ENCODE assay signal across 8 mouse cellular contexts in genomic region chr13:52155588-52156086, GRCm38 (mm10).
DNase-seq lines count a peak whose midpoint lies in the region; ATAC-seq and TF ChIP-seq lines count a peak whose summit lies in the region.
"Had no signal": no experiment of that assay in that cellular context is flagged by ENCODE, and none has a peak within 500 bp of the region (broad histone marks: within the 10 kb centered on the region; RNA-seq: fewer than 3 reads in every experiment).

No protein-coding gene starts in this region.

- DNase-seq in lung, adult 2 months, result peak; percentile 19
- no peak for DNase-seq in lung, adult 18-20 months
- DNase-seq in kidney, postnatal 36 days, result peak; percentile 59 to 68
- DNase-seq in splenic B cell, adult 2 months (ENCODE audit: low read depth, low spot score), result peak; percentile 56
- DNase-seq in frontal cortex, postnatal 36 days (ENCODE audit: low spot score in 2 of 2), result no peak
- DNase-seq in gastrocnemius, adult 8-10 months (ENCODE audit: low spot score in 2 of 2), result no peak
- DNase-seq: thymus, postnatal 14 days had no signal

- H3K36me3 ChIP-seq in splenic B cell, adult 2 months (ENCODE audit: control insufficient read depth, insufficient read depth, low read length, poor library complexity, severe bottlenecking), result no peaks in the 10 kb centered on the region

- peak; percentile 47 to 51; a peak in 3 of 4 replicates for ATAC-seq in hematopoietic stem cell, adult 5-6 weeks (replicated peaks in 1 of 2; ENCODE audit: insufficient read depth in 1 of 2, low FRiP score in 2 of 2, low TSS enrichment in 1 of 2, low read depth in 1 of 2, poor library complexity in 2 of 2, severe bottlenecking in 2 of 2)

- H3K4me3 ChIP-seq in lung, adult 2 months (replicated peaks; ENCODE audit: extremely low read depth, low read depth, low read length), result peak overlapping the region; percentile 16

- H3K4me1 ChIP-seq in lung, adult 2 months (ENCODE audit: control insufficient read depth, insufficient read depth, low read length), result peaks cover 16% of the 10 kb centered on the region

- 14% methylated on average over 8 of the region's 8 CpGs for WGBS in lung, adult 2 months

- no peak for TF ChIP-seq CTCF in lung, adult 2 months (IDR thresholded peaks at IDR 0.05; ENCODE audit: insufficient read depth, low read length)

- TF ChIP-seq POLR2A in lung, adult 2 months (IDR thresholded peaks at IDR 0.05; ENCODE audit: borderline replicate concordance, extremely low read depth, low read depth, low read length), result no peak

- H3K27me3 ChIP-seq in splenic B cell, adult 2 months (ENCODE audit: control insufficient read depth, insufficient read depth, low read length, poor library complexity, severe bottlenecking), result no peaks in the 10 kb centered on the region

Comparison
In these comparisons a context has a peak if more than half of its experiments do, and no peak if none do; other contexts are left out.
1. DNase-seq: peak in lung, adult 2 months (single experiment), kidney, postnatal 36 days (2 of 2) and splenic B cell, adult 2 months (single experiment); none in lung, adult 18-20 months (0 of 2), frontal cortex, postnatal 36 days (0 of 2) and gastrocnemius, adult 8-10 months (0 of 2).